Mouse (Mus musculus) adrenal gland, postnatal 0 days (tissue): ENCODE results near the gene St6galnac3. TPM values are rescaled to one million over a fixed set of nuclear protein-coding genes. Genes with fewer than 3 reads are reported as not detected.

ENCODE experiments used
- microRNA-seq: library from miRNA; unstranded; fragments of <30 nt; microRNA quantifications from one replicate; pipeline ENCODE4, GENCODE M21; 2016; ENCODE audit warnings: borderline replicate concordance; ENCODE audit not compliant: insufficient number of aligned reads
- polyA plus RNA-seq: library from polyadenylated mRNA; unstranded; fragments of >200 nt; fragmentation: Nextera tagmentation; extraction: Ambion mirVana; gene quantifications from 2 replicates; pipeline ENCODE4 v1.2.1, GENCODE M21; 2015

St6galnac3 gene
- 8.3 and 10.0 TPM in 2 replicates for polyA plus RNA-seq

DNA sequence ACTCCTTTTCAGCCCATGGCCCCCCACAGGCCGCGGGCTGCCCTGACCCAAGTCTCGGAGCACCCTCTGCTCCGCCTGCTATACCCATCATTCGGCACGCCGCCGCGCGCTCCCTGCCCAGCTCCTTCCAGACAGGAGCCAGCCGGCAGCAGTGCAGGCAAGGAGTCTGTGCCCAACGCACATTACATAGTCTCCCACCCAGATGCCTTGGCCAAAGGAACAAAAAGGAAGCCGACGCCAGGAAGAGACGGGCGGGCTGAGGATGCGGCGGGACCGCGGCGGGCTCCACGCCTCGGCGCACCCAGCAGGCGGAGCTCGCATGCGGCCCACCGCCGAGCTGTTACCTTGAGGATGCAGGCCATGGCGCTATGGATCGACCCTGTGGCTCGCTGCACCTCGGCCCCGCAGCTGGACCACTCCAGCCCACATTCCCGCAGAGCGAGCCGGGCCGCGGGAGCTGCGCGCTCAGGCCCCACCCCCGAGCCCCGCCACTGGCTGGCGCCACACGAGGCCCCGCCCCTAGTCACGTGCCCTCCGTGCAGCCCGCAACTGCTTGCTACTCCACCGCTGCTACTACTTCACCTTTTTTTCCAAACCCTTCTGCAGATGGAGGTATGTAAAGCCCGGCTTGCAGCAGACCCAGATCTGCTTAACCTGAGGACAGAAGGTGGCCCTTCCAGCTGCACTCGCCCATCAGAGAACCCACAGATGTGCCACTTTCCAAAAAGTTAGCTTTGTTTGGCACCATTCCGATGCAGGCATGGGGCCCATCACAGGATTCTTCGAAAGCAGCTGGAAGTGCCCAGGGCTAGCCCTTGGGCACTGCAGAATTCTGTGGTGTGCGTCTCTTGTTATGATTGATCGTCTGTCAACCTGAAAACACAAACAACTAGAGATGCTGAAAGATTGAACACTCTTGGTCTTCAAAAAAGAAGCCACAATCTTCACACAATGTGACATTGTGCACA lies at the start of gene St6galnac3:
Gene St6galnac3, minus strand, starts transcription at position 474 of the 968 bp plus-strand sequence.

Small RNA genes lying within 50 kb of the gene (microRNA-seq; reads per million reads assigned to microRNA genes)
- not detected for gene Gm27405

Other genes starting within 250 kb of the St6galnac3 start
- gene Asb17, start 119.0 kb upstream of the St6galnac3 start, polyA plus RNA-seq: 0.47 TPM in 1 of 2 replicates, not detected in the other
- 0.09 TPM in 1 of 2 replicates, not detected in the other for gene Msh4, start 181.0 kb upstream of the St6galnac3 start, polyA plus RNA-seq
- gene Rabggtb, start 187.8 kb upstream of the St6galnac3 start, polyA plus RNA-seq: 39.1 and 54.6 TPM in 2 replicates
- gene Acadm, start 219.5 kb upstream of the St6galnac3 start, polyA plus RNA-seq: 224 and 458 TPM in 2 replicates
- 0.36 and 0.68 TPM in 2 replicates for gene Slc44a5, start 248.3 kb upstream of the St6galnac3 start, polyA plus RNA-seq